Mouse (Mus musculus): Measurements from ENCODE around the gene Chrnd.

- TF ChIP-seq POLR2A (IDR thresholded peaks at IDR 0.05; ENCODE audit: low read depth, low read length) (no peak), CTCF (IDR thresholded peaks at IDR 0.05; ENCODE audit: extremely low read depth, insufficient read length, insufficient replicate concordance, low read depth, low read length) (no peak)
Measured at GRCm38 (mm10) chr1:87142456-87142855, 48.0 kb upstream of the Chrnd start.

All from small intestine, adult 2 months (tissue).